Mouse (Mus musculus): ENCODE measurements around the gene Phka1. TPM values are rescaled to one million over a fixed set of nuclear protein-coding genes. Genes with fewer than 3 reads are reported as not detected.
"Not testable (repeated sequence)": the region's sequence is repeated elsewhere in the genome, so short reads cannot be mapped to it uniquely, and the experiment has no call there.

Phka1 gene
- polyA plus RNA-seq (2015; fragmentation: Nextera tagmentation; extraction: Ambion mirVana) = 6.2 and 6.7 TPM in 2 replicates

GRCm38 (mm10) chrX:102643823-102644572, at the start of gene Phka1:
TSS of gene Phka1 (minus strand) at chrX:102644246.
- 20% methylated on average over 58 of the region's 60 CpGs for WGBS
- peak; percentile 89 for ATAC-seq (ENCODE audit: insufficient read depth, low FRiP score, low read depth)
- Histone ChIP-seq H3K27ac (no peak within 1 kb of the TSS), H3K36me3 (no peaks in the 10 kb centered on the region), H3K4me3 (replicated peaks) (peak within 1 kb of the TSS; percentile 54), H3K9ac (peak within 1 kb of the TSS; percentile 32; the same call in 1 of the 2 replicates), H3K9me3 (no peaks in the 10 kb centered on the region), H3K4me1 (no peaks in the 10 kb centered on the region), H3K4me2 (peak within 1 kb of the TSS; percentile 55), H3K27me3 (replicated peaks) (0 out of 2 replicates have a peak, but pooled peaks cover 7% of the 10 kb centered on the region)

- not testable (repeated sequence) for H3K4me1 ChIP-seq; H3K4me3 ChIP-seq (replicated peaks); H3K36me3 ChIP-seq; ATAC-seq (ENCODE audit: insufficient read depth, low FRiP score, low read depth); H3K4me2 ChIP-seq; H3K9ac ChIP-seq; H3K27me3 ChIP-seq (replicated peaks); H3K27ac ChIP-seq; H3K9me3 ChIP-seq
- WGBS = 21% methylated on average over 4 of the region's 4 CpGs
Measured at GRCm38 (mm10) chrX:102689252-102689651, 45.2 kb upstream of the Phka1 start.

- H3K4me3 ChIP-seq (replicated peaks); ATAC-seq (ENCODE audit: insufficient read depth, low FRiP score, low read depth); H3K27ac ChIP-seq; H3K4me1 ChIP-seq; H3K4me2 ChIP-seq; H3K9ac ChIP-seq; H3K9me3 ChIP-seq; H3K36me3 ChIP-seq; H3K27me3 ChIP-seq (replicated peaks): not testable (repeated sequence)
- 91% methylated on average over 5 of the region's 5 CpGs for WGBS
Measured at GRCm38 (mm10) chrX:102686872-102687271, 42.8 kb upstream of the Phka1 start, which contains the start of gene Gm3880. TSS of gene Gm3880 (minus strand) at chrX:102686972.

GRCm38 (mm10) chrX:102684706-102685105, 40.7 kb upstream of the Phka1 start:
- H3K4me1 ChIP-seq; H3K9ac ChIP-seq; H3K27me3 ChIP-seq (replicated peaks); ATAC-seq (ENCODE audit: insufficient read depth, low FRiP score, low read depth); H3K4me2 ChIP-seq; H3K27ac ChIP-seq; H3K36me3 ChIP-seq; H3K9me3 ChIP-seq; H3K4me3 ChIP-seq (replicated peaks): not testable (repeated sequence)
- 46% methylated on average over 3 of the region's 3 CpGs for WGBS

- no peaks in the 10 kb centered on the region for H3K4me1 ChIP-seq
- no peak overlapping the region for H3K27ac ChIP-seq
- ATAC-seq (ENCODE audit: insufficient read depth, low FRiP score, low read depth) = no peak
- H3K4me2 ChIP-seq = no peak overlapping the region
- H3K4me3 ChIP-seq (replicated peaks) = no peak overlapping the region
- H3K9ac ChIP-seq = no peak overlapping the region
- H3K27me3 ChIP-seq (replicated peaks) = no peaks in the 10 kb centered on the region
- 59% methylated on average over 2 of the region's 2 CpGs for WGBS
- no peaks in the 10 kb centered on the region for H3K9me3 ChIP-seq
- H3K36me3 ChIP-seq = no peaks in the 10 kb centered on the region
Measured at GRCm38 (mm10) chrX:102666641-102667040, 22.6 kb upstream of the Phka1 start.

- Histone ChIP-seq H3K4me2 (no peak overlapping the region), H3K27me3 (replicated peaks) (no peaks in the 10 kb centered on the region), H3K4me1 (no peaks in the 10 kb centered on the region), H3K9ac (no peak overlapping the region), H3K4me3 (replicated peaks) (no peak overlapping the region), H3K9me3 (no peaks in the 10 kb centered on the region), H3K27ac (no peak overlapping the region), H3K36me3 (no peaks in the 10 kb centered on the region)
- WGBS = 21% methylated on average over 3 of the region's 3 CpGs
- ATAC-seq (ENCODE audit: insufficient read depth, low FRiP score, low read depth) = no peak
Measured at GRCm38 (mm10) chrX:102660712-102661111, 16.7 kb upstream of the Phka1 start.

- 89% methylated on average over 1 of the region's 1 CpGs for whole genome bisulfite sequencing
Measured at GRCm38 (mm10) chrX:102645691-102646090, 1.6 kb upstream of the Phka1 start.

GRCm38 (mm10) chrX:102645146-102645545, 1.1 kb upstream of the Phka1 start:
- Histone ChIP-seq H3K9ac (no peak overlapping the region), H3K27ac (no peak overlapping the region), H3K36me3 (no peaks in the 10 kb centered on the region), H3K4me3 (replicated peaks) (peak overlapping the region; percentile 54; the same call in 1 of the 2 replicates), H3K4me2 (peak overlapping the region; percentile 55), H3K9me3 (no peaks in the 10 kb centered on the region), H3K27me3 (replicated peaks) (0 out of 2 replicates have a peak, but pooled peaks cover 7% of the 10 kb centered on the region), H3K4me1 (no peaks in the 10 kb centered on the region)
- ATAC-seq (ENCODE audit: insufficient read depth, low FRiP score, low read depth) = no peak
- 57% methylated on average over 6 of the region's 6 CpGs for WGBS

More at GRCm38 (mm10) chrX:102645691-102646090, 1.6 kb upstream of the Phka1 start:
- Histone ChIP-seq H3K36me3 (no peaks in the 10 kb centered on the region), H3K9ac (no peak overlapping the region), H3K27me3 (replicated peaks) (0 out of 2 replicates have a peak, but pooled peaks cover 7% of the 10 kb centered on the region), H3K4me2 (no peak overlapping the region), H3K27ac (no peak overlapping the region), H3K4me1 (no peaks in the 10 kb centered on the region), H3K4me3 (replicated peaks) (no peak overlapping the region), H3K9me3 (no peaks in the 10 kb centered on the region)
- no peak for ATAC-seq (ENCODE audit: insufficient read depth, low FRiP score, low read depth)

- Histone ChIP-seq H3K36me3 (no peaks in the 10 kb centered on the region), H3K9me3 (no peaks in the 10 kb centered on the region), H3K27me3 (replicated peaks) (0 out of 2 replicates have a peak, but pooled peaks cover 7% of the 10 kb centered on the region), H3K4me1 (no peaks in the 10 kb centered on the region), H3K9ac (no peak overlapping the region), H3K27ac (no peak overlapping the region), H3K4me3 (replicated peaks) (peak overlapping the region; percentile 54), H3K4me2 (peak overlapping the region; percentile 55)
- no peak for ATAC-seq (ENCODE audit: insufficient read depth, low FRiP score, low read depth)
- 19% methylated on average over 8 of the region's 8 CpGs for WGBS
Measured at GRCm38 (mm10) chrX:102644573-102644951, 516 bp upstream of the Phka1 start.

- no peak overlapping the region for H3K27ac ChIP-seq
- no peaks in the 10 kb centered on the region for H3K27me3 ChIP-seq (replicated peaks)
- WGBS = 62% methylated on average over 2 of the region's 2 CpGs
- H3K4me3 ChIP-seq (replicated peaks) = no peak overlapping the region
- H3K4me1 ChIP-seq = no peaks in the 10 kb centered on the region
- no peak overlapping the region for H3K4me2 ChIP-seq
- no peak overlapping the region for H3K9ac ChIP-seq
- H3K36me3 ChIP-seq = no peaks in the 10 kb centered on the region
- no peak for ATAC-seq (ENCODE audit: insufficient read depth, low FRiP score, low read depth)
- no peaks in the 10 kb centered on the region for H3K9me3 ChIP-seq
Measured at GRCm38 (mm10) chrX:102601269-102601668, 42.8 kb downstream of the Phka1 start.

GRCm38 (mm10) chrX:102588560-102588959, 55.5 kb downstream of the Phka1 start:
- WGBS = 53% methylated on average over 1 of the region's 1 CpGs

GRCm38 (mm10) chrX:102571186-102571585, 72.9 kb downstream of the Phka1 start:
- no peak for ATAC-seq (ENCODE audit: insufficient read depth, low FRiP score, low read depth)

More at GRCm38 (mm10) chrX:102588560-102588959, 55.5 kb downstream of the Phka1 start:
- no peak for ATAC-seq (ENCODE audit: insufficient read depth, low FRiP score, low read depth)
- Histone ChIP-seq H3K9me3 (no peaks in the 10 kb centered on the region), H3K9ac (no peak overlapping the region), H3K4me1 (no peaks in the 10 kb centered on the region), H3K4me2 (no peak overlapping the region), H3K27me3 (replicated peaks) (no peaks in the 10 kb centered on the region), H3K36me3 (no peaks in the 10 kb centered on the region), H3K27ac (no peak overlapping the region), H3K4me3 (replicated peaks) (no peak overlapping the region)

More at GRCm38 (mm10) chrX:102571186-102571585, 72.9 kb downstream of the Phka1 start:
- Histone ChIP-seq H3K27me3 (replicated peaks) (no peaks in the 10 kb centered on the region), H3K4me3 (replicated peaks) (no peak overlapping the region), H3K4me1 (no peaks in the 10 kb centered on the region), H3K9ac (no peak overlapping the region), H3K36me3 (no peaks in the 10 kb centered on the region), H3K27ac (no peak overlapping the region), H3K4me2 (no peak overlapping the region), H3K9me3 (no peaks in the 10 kb centered on the region)
- 5% methylated on average over 1 of the region's 1 CpGs for WGBS

All from stomach, embryonic 15.5 days (tissue).